Mouse (Mus musculus) heart, postnatal 0 days (tissue): Measurements from ENCODE around the gene Fbln1. TPM values are rescaled to one million over a fixed set of nuclear protein-coding genes. Genes with fewer than 3 reads are reported as not detected.

ENCODE experiments used
- ATAC-seq: fragments of 200-750 bp; cut with Nextera tagmentation; 2 replicates; pipeline ENCODE4 v1.8.0; 2017; ENCODE audit warnings: low read depth, moderate number of reproducible peaks, moderate library complexity; ENCODE audit not compliant: insufficient read depth
- DNase-seq: peaks from one replicate; pipeline ENCODE4 v3.0.0-alpha.2; 2016; ENCODE audit warnings: low spot score
- H3K27ac ChIP-seq: fragments of 300-500 bp; sonication (generic); 2 replicates; pipeline ENCODE4 v1.5.1; 2014; ENCODE audit warnings: low read depth, mild to moderate bottlenecking
- H3K27me3 ChIP-seq: fragments of 300-500 bp; sonication (generic); 2 replicates; pipeline ENCODE4 v1.6.1; 2014; ENCODE audit warnings: low read length, mixed read lengths; ENCODE audit not compliant: control insufficient read depth, insufficient read depth
- H3K36me3 ChIP-seq: fragments of 300-500 bp; sonication (generic); replicated peaks from 2 replicates; pipeline ENCODE4 v1.6.1; 2014; ENCODE audit warnings: low read length, mixed read lengths; ENCODE audit not compliant: control insufficient read depth, insufficient read depth
- H3K4me1 ChIP-seq: fragments of 300-500 bp; sonication (generic); 2 replicates; pipeline ENCODE4 v1.6.1; 2014; ENCODE audit warnings: antibody characterized with exemption; ENCODE audit not compliant: control insufficient read depth, insufficient read depth
- H3K4me2 ChIP-seq: fragments of 300-500 bp; sonication (generic); 2 replicates; pipeline ENCODE4 v1.6.1; 2014; ENCODE audit warnings: low read depth, mild to moderate bottlenecking, low read length, moderate library complexity
- H3K4me3 ChIP-seq: fragments of 300-500 bp; sonication (generic); 2 replicates; pipeline ENCODE4 v1.5.1; 2014; ENCODE audit warnings: low read depth, low read length
- H3K9ac ChIP-seq: fragments of 300-500 bp; sonication (generic); replicated peaks from 2 replicates; pipeline ENCODE4 v1.6.1; 2014; ENCODE audit warnings: low read depth, low read length, mixed read lengths
- H3K9me3 ChIP-seq: fragments of 300-500 bp; sonication (generic); replicated peaks from 2 replicates; pipeline ENCODE4 v1.6.1; 2016; ENCODE audit warnings: low read length; ENCODE audit not compliant: control insufficient read depth
- CTCF ChIP-seq: IDR thresholded peaks from 2 replicates; pipeline ENCODE4 v1.5.1; 2016; ENCODE audit warnings: antibody characterized with exemption, control low read depth, low read depth
- EP300 ChIP-seq: IDR thresholded peaks from 2 replicates; pipeline ENCODE4 v1.6.1; 2016; ENCODE audit warnings: antibody characterized with exemption, low read depth
- WGBS: fragments of 180-500 bp; shearing (Covaris S2); extraction: QIAGEN DNeasy Blood & Tissue Kit; methylation state at CpG from one replicate; pipeline ENCODE4 v1.1.7; 2014; 5-methylcytosine and 5-hydroxymethylcytosine counted together
- polyA plus RNA-seq: library from polyadenylated mRNA; unstranded; fragments of >200 nt; fragmentation: Nextera tagmentation; extraction: Ambion mirVana; gene quantifications from 2 replicates; pipeline ENCODE4 v1.2.1, GENCODE M21; 2015
- total RNA-seq: library from RNA; depleted of rRNA; stranded (reverse); fragments of >200 nt; gene quantifications from 2 replicates; pipeline ENCODE4 v1.2.3, GENCODE M21; 2014; ENCODE audit warnings: low replicate concordance

Fbln1 gene
- total and polyA plus RNA-seq, 2 experiments from 2014 or later, result 52.9 to 85.9 TPM

DNA sequence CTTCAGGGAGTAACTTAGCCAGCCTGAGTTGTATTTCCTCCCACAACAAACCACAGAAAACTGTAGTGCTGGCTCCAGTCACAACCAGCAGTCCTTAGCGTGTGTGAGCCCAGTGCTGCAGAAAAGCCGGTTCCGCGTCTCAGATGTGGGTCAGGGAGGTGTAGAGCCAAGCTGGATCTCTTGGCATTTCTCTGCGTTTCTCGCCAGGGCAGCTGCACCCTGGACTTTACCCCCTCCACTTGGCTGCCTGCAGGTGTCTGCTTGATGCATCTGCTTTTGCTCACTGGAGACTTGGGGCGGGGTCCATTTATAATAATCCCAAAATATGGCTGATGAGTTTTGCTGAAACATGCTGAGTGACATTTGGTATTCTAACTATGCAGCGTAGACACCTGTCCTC lies 71.5 kb downstream of the Fbln1 start:
- Histone ChIP-seq H3K4me2 (no peak overlapping the region), H3K36me3 (no peaks in the 10 kb centered on the region), H3K4me1 (no peaks in the 10 kb centered on the region), H3K4me3 (no peak overlapping the region), H3K27ac (no peak overlapping the region), H3K9me3 (no peaks in the 10 kb centered on the region), H3K9ac (no peak overlapping the region), H3K27me3 (no peaks in the 10 kb centered on the region)
- TF ChIP-seq EP300 (no peak), CTCF (no peak)
- no peak for ATAC-seq
- no peak for DNase-seq
- WGBS, result 86% methylated on average over 8 of the region's 8 CpGs

DNA sequence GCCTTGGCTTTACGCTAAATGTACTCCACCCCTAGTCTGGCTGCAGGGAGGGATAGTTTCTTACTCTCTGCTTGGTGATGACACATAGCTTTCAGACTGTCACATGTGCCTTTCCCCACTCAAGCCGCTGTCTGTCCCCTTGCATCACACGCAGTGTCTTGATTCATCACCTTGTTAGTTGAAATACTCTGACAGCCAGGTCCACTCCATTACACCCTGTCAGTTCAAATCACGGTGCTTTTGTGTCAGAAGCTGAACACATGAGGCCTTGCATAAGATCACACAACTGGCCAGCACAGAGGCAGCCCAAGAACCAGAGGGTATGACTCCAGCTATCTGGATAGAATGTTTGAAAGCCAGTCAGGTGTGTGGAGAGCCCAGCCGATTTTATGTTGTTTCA lies 73.2 kb downstream of the Fbln1 start:
- no peak for DNase-seq
- TF ChIP-seq EP300, result no peak
- no peak for TF ChIP-seq CTCF
- Histone ChIP-seq H3K9me3 (no peaks in the 10 kb centered on the region), H3K36me3 (no peaks in the 10 kb centered on the region), H3K27me3 (no peaks in the 10 kb centered on the region), H3K4me3 (no peak overlapping the region), H3K4me1 (no peaks in the 10 kb centered on the region), H3K27ac (no peak overlapping the region), H3K9ac (no peak overlapping the region), H3K4me2 (no peak overlapping the region)
- ATAC-seq, result no peak
- WGBS, result 70% methylated on average over 5 of the region's 5 CpGs

DNA sequence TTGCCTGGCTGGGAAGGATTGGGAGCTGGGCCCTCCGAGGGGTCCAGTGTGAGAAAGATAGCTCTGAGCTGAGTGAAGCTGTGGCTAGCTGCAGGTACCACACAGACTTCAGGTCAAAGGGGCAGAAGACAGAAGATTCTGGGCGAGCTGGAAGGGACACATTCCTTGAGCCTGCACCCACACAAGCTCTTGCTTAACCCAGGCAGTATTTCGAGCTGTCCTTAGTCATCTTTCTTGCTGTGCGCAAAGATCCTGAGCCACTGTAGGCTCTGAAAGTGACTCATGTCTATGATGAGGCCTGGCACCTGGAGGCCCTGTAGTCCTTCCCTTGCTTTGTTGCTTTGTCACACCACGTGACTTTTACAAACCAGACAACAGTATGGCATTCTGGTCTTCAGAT lies 76.3 kb downstream of the Fbln1 start:
- Histone ChIP-seq H3K27me3 (no peaks in the 10 kb centered on the region), H3K9ac (no peak overlapping the region), H3K4me1 (no peaks in the 10 kb centered on the region), H3K4me3 (no peak overlapping the region), H3K27ac (no peak overlapping the region), H3K9me3 (no peaks in the 10 kb centered on the region), H3K36me3 (no peaks in the 10 kb centered on the region), H3K4me2 (no peak overlapping the region)
- TF ChIP-seq EP300, result no peak
- TF ChIP-seq CTCF, result no peak
- 82% methylated on average over 5 of the region's 5 CpGs for WGBS
- DNase-seq, result no peak
- ATAC-seq, result no peak

- no peaks in the 10 kb centered on the region for H3K9me3 ChIP-seq
- DNase-seq (no peak), ATAC-seq (no peak)
- no peak overlapping the region for H3K27ac ChIP-seq
- TF ChIP-seq CTCF (no peak), EP300 (no peak)
- H3K27me3 ChIP-seq, result no peaks in the 10 kb centered on the region
- no peaks in the 10 kb centered on the region for H3K4me1 ChIP-seq
- H3K9ac ChIP-seq, result no peak overlapping the region
- WGBS, result 86% methylated on average over 6 of the region's 6 CpGs
- H3K36me3 ChIP-seq, result no peaks in the 10 kb centered on the region
- H3K4me2 ChIP-seq, result no peak overlapping the region
- no peak overlapping the region for H3K4me3 ChIP-seq
Measured at GRCm38 (mm10) chr15:85284651-85285050, 78.9 kb downstream of the Fbln1 start.

DNA sequence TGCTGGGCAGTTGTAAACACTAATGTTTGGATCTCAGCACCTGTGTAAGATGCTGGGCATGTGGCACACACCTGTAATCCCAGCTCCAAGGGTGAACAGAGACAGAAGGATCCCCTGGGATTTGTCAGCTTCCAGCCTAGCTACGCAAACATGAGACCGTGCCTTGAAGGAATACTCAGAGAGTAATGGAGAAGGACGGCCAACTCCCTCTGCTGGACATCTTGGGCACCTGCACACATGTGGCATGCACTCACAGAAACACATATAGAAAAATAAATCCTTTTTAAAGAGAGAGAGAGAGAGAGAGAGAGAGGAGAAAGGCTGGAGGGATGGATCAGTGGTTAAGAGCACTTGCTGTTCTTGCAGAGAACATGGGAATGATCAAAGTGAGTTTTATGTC lies 88.9 kb downstream of the Fbln1 start:
- Histone ChIP-seq H3K4me1 (peaks cover 9% of the 10 kb centered on the region; the same call in 1 of the 2 replicates), H3K27me3 (no peaks in the 10 kb centered on the region; the same call in 1 of the 2 replicates), H3K27ac (no peak overlapping the region), H3K36me3 (no peaks in the 10 kb centered on the region), H3K9me3 (no peaks in the 10 kb centered on the region), H3K4me3 (no peak overlapping the region), H3K9ac (no peak overlapping the region), H3K4me2 (no peak overlapping the region)
- no peak for DNase-seq
- WGBS, result 91% methylated on average over 3 of the region's 3 CpGs
- no peak for ATAC-seq
- TF ChIP-seq CTCF (no peak), EP300 (no peak)

GRCm38 (mm10) chr15:85295544-85295943 lies 89.8 kb downstream of the Fbln1 start:
- Histone ChIP-seq H3K27ac (no peak overlapping the region), H3K4me2 (no peak overlapping the region), H3K4me1 (peaks cover 9% of the 10 kb centered on the region; the same call in 1 of the 2 replicates), H3K36me3 (no peaks in the 10 kb centered on the region), H3K4me3 (no peak overlapping the region), H3K9ac (no peak overlapping the region), H3K27me3 (no peaks in the 10 kb centered on the region; the same call in 1 of the 2 replicates), H3K9me3 (no peaks in the 10 kb centered on the region)
- WGBS, result 63% methylated on average over 8 of the region's 8 CpGs
- DNase-seq (no peak), ATAC-seq (no peak)
- TF ChIP-seq CTCF (no peak), EP300 (no peak)
